Mouse (Mus musculus): ENCODE results near the gene Pigh.

GRCm38 (mm10) chr12:79052073-79052472, 37.4 kb downstream of the Pigh start:
- TF ChIP-seq CTCF (IDR thresholded peaks at IDR 0.05; ENCODE audit: low read depth) (no peak), EP300 (IDR thresholded peaks at IDR 0.05; ENCODE audit: low read depth) (no peak)
